Mouse (Mus musculus): ENCODE measurements at regions not wholly inside any gene's neighbourhood (a gene's known extent, or its start where the extent isn't known, plus 50 kb on each side); places are given as distances from the start of the nearest gene placed in this dataset.

- DNase-seq = no peak
Observed at GRCm38 (mm10) chr3:106320061-106320460, 85.9 kb downstream of the Chil6 start.

- no peak for DNase-seq
Observed at GRCm38 (mm10) chr3:106316974-106317373, 89.0 kb downstream of the Chil6 start.

- no peak for DNase-seq
Observed at GRCm38 (mm10) chr3:106292938-106293337, 73.6 kb upstream of the Chil4 start.

- peak; percentile 35 for DNase-seq
Observed at GRCm38 (mm10) chr3:106291894-106292293, 72.6 kb upstream of the Chil4 start.

- peak; percentile 54 for DNase-seq
Observed at GRCm38 (mm10) chr3:106278571-106278970, 59.3 kb upstream of the Chil4 start.

- peak; percentile 68 for DNase-seq
Observed at GRCm38 (mm10) chr3:106275677-106276076, 56.4 kb upstream of the Chil4 start.
